Mouse (Mus musculus): ENCODE measurements around the gene Mtcp1.
A peak's percentile ranks its signal among the peaks of the same experiment; 100 is the strongest.

Mtcp1 gene

DNA sequence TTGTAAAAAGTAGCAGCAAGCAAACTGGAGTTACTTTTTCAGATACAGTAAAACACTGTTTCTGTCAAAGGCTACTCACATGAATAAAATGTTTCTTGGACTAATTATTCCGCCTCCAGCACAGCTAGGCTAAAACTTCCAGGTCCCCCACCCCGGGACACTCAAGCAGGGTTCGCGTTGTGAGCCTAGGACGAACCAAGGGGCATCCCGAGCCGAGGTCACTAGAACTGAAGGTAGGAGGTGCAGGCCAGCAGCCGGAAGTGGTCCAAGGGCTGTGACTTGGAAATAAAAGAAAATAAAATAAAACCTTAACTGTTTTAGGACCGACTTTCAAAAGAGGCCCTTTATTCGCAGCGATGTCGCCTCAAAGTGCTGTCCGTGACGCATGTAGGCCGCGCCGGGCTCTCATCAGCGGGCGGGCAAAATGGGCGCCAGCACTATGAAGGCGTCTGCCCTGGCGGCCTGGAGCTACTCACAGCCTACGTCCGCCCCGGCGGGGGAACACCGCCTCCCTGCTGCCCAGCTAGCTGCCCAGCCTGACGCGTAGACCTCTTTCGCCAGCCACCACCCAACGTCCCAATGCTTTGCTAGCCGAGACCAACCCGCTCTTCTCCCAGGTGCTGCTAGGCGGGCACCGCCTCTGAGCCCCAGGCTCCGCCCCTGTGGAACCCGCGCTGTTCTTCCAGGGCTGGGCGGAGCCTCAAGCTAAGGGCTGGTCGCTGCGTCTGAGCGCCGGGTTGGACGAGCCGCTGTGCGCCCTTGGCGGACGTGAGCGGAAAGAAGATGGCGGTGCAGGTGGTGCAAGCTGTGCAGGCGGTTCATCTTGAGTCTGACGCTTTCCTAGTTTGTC, at the start of gene Mtcp1, which contains the start of the genes Cmc4 and Brcc3:
Mtcp1 (minus strand) TSS at position 653 of the 850 bp plus-strand sequence.
Cmc4 (minus strand) TSS at position 649 of the 850 bp plus-strand sequence.
Brcc3 (plus strand) TSS at position 693 of the 850 bp plus-strand sequence.
- DNase-seq = peak; percentile 90

DNA sequence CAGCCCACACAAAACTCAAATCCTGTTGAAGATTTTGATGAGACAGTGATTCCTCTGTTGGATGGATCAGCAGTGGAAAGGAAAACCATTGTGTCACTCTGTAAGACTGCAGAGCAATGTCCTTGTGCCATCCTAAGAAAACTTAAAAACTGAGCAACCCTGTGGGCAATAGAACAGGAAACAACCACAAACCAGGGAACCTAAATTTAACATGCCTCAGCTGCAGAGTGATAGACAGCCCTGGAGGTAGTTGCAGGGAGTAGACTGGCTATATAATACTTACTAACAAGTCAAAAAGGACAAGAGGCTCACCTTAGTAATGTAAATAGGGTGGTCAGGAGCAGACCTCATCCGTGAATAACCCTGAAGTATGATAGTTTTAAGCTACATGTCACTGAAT, 38.2 kb upstream of the Mtcp1 start:
- DNase-seq = no peak

DNA sequence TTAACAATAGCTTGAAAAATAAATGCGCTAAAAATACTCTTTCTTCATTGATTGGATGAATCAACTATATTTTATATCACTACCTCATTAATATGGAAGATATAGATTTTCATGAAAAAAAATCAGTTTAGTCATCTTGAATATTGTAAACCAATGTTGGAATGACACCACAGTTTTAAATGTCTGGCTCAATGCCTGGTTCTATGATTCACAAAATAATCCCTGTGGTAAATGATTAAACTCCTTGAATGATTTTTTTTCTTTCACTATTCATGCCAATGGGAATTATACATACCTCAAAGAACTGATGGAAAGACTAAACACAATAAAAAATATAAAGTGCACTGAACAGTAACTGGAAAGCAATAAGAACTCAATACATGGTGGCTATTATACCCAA, 6.7 kb downstream of the Mtcp1 start:
- DNase-seq = no peak

DNA sequence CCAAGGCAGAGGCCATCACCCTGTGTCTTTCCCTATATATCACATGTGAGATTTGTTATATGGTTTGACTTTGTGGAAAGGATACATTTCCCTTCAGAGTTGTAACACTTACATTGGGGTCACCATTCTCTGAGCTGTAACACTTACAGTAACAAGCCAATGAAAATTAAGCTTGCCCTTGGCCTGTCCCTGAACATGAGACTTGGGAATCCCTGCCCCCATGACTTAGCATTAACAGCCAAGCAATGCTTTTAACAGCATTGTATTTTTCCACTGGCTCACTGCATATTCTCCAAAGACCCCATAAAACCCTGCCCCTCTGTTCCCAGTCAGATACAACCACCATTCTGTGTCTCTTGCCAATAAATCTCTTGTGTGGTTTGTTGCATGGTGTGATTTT, 13.0 kb downstream of the Mtcp1 start:
- no peak for DNase-seq

DNA sequence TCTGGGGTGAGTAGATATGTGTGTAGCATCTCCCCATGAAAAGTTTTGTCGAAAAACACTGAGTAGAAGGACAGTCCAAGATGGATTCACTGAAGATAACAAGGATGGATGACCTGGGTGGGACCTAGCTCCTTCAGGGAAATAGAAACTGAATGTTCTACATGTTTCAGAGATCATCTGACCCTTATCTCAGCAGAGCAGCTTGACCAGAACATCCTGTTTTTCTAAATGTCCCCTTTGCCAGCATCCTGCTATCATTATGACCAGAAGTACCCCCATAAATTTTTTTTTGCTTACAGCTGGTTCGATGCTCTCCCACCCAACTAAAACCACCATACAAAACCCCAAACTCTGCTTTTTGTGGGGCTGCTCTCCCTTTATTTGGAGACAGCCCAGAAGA, 13.7 kb downstream of the Mtcp1 start:
- DNase-seq = no peak

DNA sequence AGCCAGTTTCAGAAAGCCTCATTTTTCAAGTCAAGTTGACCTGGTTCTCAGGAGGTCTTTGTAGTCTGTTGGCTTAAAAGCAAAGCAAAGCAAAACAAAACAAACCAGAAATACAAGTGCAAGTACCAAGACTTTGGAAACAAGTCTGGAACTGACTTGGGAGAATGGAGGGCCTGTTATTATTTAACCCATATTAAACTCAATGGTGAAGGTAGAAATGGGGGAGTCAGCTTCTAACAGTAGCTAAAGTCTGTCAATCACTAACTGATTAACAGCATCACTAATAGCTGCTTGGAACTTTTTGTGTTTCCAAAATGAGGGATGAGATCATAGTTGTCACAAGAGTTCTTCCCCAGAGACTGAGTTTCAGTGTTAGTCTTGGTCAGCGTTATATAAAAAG, 16.9 kb downstream of the Mtcp1 start:
- no peak for DNase-seq

DNA sequence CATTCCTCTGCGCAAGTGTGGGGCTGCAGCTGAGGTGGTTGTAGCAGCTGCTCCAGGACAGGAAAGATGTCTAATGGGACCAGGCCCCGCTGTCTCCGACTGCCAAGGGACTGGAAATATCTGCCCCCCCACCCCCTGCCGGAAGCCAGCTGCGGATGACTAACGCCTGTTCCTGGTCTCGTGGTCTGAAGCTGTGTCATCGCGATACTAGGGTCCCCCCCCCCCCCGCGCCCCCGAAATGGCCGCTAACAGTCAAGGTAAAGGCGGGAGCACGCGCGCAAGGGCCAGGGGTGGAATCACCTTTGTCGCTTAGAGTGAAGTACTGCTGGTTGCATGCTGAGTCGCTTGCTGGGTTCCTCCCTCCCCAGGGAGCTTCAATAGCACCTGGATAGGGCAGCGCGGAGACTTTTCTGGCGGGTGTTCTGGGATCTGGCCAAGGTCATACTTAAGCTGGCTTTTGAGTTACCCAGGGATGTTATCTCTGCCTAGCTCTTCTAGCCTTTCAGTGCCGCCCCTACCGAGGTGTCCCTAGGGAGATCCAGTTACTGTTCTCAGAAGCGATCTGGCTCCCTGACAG, 34.1 kb downstream of the Mtcp1 start, which contains the start of the genes Fundc2 and F8:
Fundc2 (plus strand) TSS at position 205 of the 577 bp plus-strand sequence.
F8 (minus strand) TSS at position 421 of the 577 bp plus-strand sequence.
- peak; percentile 82 for DNase-seq

DNA sequence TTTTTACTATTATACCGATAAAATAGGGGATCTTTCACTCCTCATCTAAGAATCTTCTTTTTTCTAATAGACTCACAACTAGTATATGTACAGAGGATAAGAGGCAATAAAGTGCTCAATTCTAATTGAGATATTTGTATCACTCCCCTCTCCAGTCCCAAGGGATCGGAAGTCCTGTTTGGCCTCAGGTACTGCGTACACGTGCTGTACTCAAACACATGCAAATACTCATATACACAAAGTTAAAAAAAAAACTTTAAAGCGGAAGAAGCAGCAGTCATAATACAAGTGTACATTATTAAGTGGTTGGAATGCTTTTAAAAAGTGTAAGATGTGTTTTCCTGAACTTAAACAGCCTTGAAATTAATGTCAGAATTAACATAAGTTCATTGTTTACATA, 34.7 kb downstream of the Mtcp1 start:
- DNase-seq = no peak

DNA sequence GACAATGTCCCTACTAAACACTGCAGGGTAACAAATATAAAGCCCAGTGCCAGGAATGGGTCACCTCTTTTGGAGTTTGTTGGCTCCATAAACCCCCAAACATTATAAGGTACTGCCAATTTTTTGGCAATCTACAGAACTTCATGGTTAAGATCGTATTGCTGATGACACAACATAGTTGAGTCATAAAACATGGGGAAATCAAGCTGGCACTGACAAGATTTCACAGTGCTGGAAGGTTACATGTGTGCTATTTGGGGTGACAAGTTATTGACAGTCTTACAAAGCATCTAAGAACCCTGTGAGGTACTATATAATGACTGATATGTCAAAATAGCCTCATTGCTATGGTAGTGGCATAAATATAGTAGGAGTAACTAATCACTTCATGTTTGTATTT, 35.2 kb downstream of the Mtcp1 start:
- DNase-seq = no peak

DNA sequence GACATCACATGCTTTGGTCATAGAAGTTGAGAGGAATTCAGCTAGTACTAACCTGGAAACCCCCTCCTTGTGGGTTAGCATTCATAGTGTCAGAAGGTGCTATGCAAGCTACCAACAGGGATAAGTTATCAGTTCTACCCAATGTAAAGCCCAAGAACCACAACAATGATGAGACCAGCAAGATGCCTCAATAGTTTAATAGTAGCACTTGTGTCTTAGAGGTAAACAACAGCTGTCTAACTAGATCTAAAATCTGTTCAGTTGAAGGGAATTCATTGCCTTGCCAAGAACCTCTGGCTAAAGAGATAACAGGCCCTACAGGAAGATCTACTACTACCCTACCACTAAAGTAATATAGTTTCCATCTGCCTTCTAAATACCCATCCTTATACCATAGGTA, 39.6 kb downstream of the Mtcp1 start:
- no peak for DNase-seq

DNA sequence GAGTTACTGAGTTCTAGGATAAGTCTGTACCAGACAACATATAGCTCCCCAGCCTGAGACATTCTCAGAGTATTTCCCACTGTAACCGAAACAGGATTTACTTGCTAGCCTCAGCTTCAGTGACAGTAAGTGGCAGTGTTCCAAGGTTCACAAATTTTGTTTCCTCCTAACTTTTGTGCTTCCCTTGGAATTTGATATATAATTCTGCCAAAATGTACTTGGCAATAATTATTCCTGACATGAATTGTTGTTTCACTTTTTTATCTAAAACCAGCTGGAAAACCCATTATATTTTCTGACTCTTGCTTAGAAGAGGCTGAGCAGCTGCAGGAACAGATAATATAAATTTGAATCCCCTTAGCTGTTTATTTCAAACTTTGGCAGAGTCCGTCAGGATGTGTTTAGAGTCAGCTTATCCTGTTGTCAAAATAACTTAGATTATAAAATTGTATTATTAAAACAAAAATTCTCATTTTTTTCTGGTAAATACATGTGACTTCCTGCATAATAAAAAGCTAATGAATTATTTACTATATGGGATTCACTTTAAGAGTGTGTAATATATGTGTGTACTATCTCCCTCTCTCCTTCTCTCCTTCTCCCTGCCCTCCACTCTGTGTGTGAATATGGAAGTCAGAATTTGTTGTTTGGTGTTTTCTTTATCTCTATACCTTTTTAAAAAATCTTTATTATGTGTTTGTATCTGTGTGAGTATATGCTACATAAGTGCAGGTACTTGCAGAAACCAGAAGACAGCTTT, 43.5 kb downstream of the Mtcp1 start:
- no peak for DNase-seq

DNA sequence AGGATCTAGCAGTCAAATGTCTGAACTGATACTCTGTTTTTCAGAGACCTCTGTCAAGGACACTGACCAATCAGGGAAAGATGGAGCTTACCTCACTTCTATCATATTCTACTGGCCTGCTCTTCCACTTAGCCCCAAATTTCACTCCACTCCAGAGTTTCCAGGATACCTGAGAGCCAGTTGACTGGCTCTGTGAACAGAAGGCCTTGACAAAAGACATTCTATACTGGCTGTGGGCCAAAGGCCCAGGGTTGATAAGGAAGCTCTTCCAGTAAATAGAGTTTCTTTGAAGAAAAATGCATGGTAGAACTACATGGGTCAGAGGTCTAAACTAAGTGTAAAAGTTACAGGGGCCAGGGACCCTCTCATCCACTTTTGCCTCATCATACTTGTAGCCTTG, 46.2 kb downstream of the Mtcp1 start:
- no peak for DNase-seq
